Mouse (Mus musculus) Patski (cell line): ENCODE data around the gene Ipcef1. TPM values are rescaled to one million over a fixed set of nuclear protein-coding genes. Genes with fewer than 3 reads are reported as not detected.

Source experiments
- ATAC-seq: fragments of 100-300 bp; one replicate; pipeline ENCODE4 v1.8.0; 2021
- CTCF ChIA-PET: fragments of 350-600 bp; sonication (Branson Sonifier 250); formaldehyde crosslinking; loops from one replicate; lab custom pipeline; 2022; ENCODE audit warnings: inconsistent platforms; lab: Charles Lee
- POLR2A ChIA-PET: fragments of 350-600 bp; sonication (Branson Sonifier 250); formaldehyde crosslinking; loops from one replicate; lab custom pipeline; 2022; ENCODE audit warnings: antibody characterized with exemption, inconsistent platforms; lab: Charles Lee
- DNase-seq: peaks from one replicate; pipeline ENCODE4 v3.0.0-alpha.2; 2011; ENCODE audit warnings: low read depth, low spot score
- H3K27me3 ChIP-seq: fragments of 371-371 bp; one replicate; pipeline ENCODE4 v1.5.1; 2021
- CTCF ChIP-seq: fragments of 100-300 bp; IDR thresholded peaks from one replicate; pipeline ENCODE4 v1.5.1; 2021
- in situ Hi-C: fragments of 300-500 bp; cut with MboI; formaldehyde crosslinking; loops from 3 replicates; pipeline ENCODE4 v1.11.1; 2018; ENCODE audit warnings: low pct_unique_long_range_greater_than_20kb, mixed read lengths
- polyA plus RNA-seq: library from polyadenylated mRNA; unstranded; gene quantifications from one replicate; pipeline ENCODE4 v1.2.3, GENCODE M21; 2021

The Ipcef1 gene
- polyA plus RNA-seq, 1 experiment from 2014 or later = not detected

GRCm38 (mm10) chr10:6930398-6930797 lies 121.9 kb downstream of the Ipcef1 start:
- ATAC-seq = no peak
- TF ChIP-seq CTCF = no peak
- in situ Hi-C loops = no loop called here
- ChIA-PET POLR2A (no interaction called here), CTCF (no interaction called here)
- H3K27me3 ChIP-seq = peaks cover 7% of the 10 kb centered on the region
- no peak for DNase-seq

DNA sequence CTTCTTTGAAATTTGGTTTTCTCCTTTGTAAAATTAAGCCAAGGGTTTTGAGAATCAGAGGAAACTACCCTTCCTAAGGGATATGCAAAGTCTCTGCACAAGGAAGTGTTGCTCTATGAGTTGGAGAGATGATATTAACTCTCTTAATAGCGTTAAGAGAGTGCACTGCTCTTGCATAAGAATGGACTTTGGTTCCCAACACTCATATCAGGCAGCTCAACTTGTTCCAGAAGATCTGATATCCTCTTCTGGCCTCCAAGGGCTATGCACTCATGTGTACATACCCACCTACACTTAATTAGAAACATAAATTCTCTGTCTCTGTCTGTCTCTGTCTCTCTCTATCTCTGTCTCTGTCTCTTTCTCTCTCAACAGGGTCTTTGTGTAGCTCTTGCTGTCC lies 123.4 kb downstream of the Ipcef1 start:
- in situ Hi-C loops = no loop called here
- TF ChIP-seq CTCF = no peak
- ATAC-seq (no peak), DNase-seq (no peak)
- ChIA-PET CTCF (no interaction called here), POLR2A (no interaction called here)
- peaks cover 7% of the 10 kb centered on the region for H3K27me3 ChIP-seq

DNA sequence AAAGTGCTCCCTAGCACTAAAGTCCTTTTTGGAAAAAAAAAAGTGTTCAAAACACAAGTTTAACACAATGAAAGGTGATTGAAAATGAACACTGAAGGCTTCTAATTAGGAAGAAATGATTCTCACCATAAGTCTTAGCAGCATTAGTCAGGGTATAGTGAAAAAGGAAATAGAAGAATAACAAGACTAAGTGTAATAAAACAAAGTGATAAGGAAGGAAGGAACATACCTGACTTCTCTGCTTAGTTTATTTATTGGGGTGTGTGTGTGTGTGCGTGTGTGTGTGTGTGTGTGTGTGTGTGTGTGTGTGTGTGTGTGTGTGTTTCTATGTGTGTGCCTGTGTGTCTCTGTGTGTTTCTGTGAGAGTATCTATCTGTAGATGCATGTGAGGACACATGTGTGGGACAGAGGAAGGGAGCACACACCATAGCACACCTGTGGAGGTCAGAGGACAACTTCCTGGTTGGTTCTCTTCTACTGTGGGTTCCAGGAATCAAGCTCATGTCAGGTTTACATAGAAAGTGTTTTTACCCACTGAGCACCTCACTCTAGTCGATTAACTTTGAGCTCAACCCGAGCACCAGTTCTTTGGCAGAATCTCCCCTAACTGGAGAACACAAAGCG lies 124.6 kb downstream of the Ipcef1 start:
- in situ Hi-C loops = no loop called here
- ChIA-PET CTCF (no interaction called here), POLR2A (no interaction called here)

DNA sequence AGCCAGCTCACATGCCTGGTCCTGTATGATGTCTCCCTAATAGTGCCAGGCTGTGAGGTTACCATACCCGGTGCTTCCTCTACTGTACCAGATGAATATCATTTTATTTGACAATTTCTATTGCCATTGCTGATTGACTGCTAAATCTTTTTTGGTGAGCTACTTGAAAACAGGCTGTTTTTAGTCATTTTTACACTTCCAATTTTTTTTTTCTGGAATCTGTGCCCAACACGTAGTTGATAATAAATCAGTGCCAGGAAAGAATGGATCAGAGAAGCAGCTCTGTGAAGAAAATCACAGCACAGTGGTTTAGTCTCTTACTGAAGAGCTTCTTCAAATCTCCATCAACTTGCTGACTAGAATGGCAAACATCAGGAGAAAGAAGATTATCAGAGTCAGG lies 125.6 kb downstream of the Ipcef1 start:
- in situ Hi-C loops = no loop called here
- no peak for ATAC-seq
- no peak for DNase-seq
- CTCF ChIA-PET = no interaction called here
- POLR2A ChIA-PET = no interaction called here
- H3K27me3 ChIP-seq = peaks cover 7% of the 10 kb centered on the region
- no peak for TF ChIP-seq CTCF

More for the DNA sequence above, 124.6 kb downstream of the Ipcef1 start:
- no peak for ATAC-seq
- H3K27me3 ChIP-seq = peaks cover 7% of the 10 kb centered on the region
- no peak for TF ChIP-seq CTCF
- no peak for DNase-seq

DNA sequence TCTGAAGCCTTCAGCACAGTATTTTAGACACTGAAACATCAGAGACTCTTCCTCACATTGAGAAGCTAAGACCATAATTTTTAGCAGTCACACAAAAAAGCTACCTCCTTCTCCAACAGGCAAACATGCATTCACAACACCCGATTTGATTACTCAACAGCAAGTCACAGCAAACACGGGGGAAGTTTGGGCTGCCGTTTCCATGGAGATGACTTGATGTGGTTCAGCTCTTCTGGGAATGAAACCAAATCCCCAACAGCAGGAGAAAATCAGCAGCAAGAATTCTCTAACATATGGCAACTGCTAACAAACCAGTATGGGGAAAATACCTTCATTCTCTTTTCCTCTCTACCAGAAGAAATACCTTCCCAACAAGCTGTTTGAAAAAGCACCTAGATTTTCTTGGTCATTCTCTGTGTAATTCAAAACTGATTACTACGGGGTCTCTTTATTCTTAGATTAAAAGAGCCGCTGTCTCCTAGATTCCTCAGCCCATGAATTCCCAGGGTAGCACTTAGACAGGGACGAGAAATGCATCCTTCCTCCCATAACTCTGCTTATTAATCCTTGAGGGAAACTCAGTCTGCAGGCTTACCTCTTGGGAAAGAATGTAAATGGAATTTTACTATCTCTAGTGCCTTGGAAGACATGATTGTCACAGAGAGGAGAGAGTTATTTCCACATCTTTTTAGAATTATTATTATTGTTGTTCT lies 135.6 kb downstream of the Ipcef1 start:
- POLR2A ChIA-PET = no interaction called here
- in situ Hi-C loops = no loop called here
- CTCF ChIA-PET = no interaction called here
- TF ChIP-seq CTCF = no peak
- no peaks in the 10 kb centered on the region for H3K27me3 ChIP-seq
- peak; percentile 54 for ATAC-seq
- DNase-seq = no peak

GRCm38 (mm10) chr10:6915991-6916390 lies 136.3 kb downstream of the Ipcef1 start:
- POLR2A ChIA-PET = interaction anchor here (0.7 kb wide), 2 partner anchors 107 to 747 kb away, joined by 6 read pairs; no protein-coding TSS in a partner anchor
- no peaks in the 10 kb centered on the region for H3K27me3 ChIP-seq
- DNase-seq (no peak), ATAC-seq (no peak)
- CTCF ChIA-PET = no interaction called here
- no peak for TF ChIP-seq CTCF
- in situ Hi-C loops = no loop called here

GRCm38 (mm10) chr10:6909763-6910162 lies 142.5 kb downstream of the Ipcef1 start:
- no peak for ATAC-seq
- ChIA-PET POLR2A (no interaction called here), CTCF (no interaction called here)
- no peak for TF ChIP-seq CTCF
- no peaks in the 10 kb centered on the region for H3K27me3 ChIP-seq
- DNase-seq = no peak
- in situ Hi-C loops = no loop called here

- CTCF ChIA-PET = no interaction called here
- TF ChIP-seq CTCF = no peak
- DNase-seq (no peak), ATAC-seq (no peak)
- in situ Hi-C loops = no loop called here
- POLR2A ChIA-PET = no interaction called here
- H3K27me3 ChIP-seq = no peaks in the 10 kb centered on the region
These were observed 150.4 kb downstream of the Ipcef1 start for GRCm38 (mm10) chr10:6901819-6902393.

DNA sequence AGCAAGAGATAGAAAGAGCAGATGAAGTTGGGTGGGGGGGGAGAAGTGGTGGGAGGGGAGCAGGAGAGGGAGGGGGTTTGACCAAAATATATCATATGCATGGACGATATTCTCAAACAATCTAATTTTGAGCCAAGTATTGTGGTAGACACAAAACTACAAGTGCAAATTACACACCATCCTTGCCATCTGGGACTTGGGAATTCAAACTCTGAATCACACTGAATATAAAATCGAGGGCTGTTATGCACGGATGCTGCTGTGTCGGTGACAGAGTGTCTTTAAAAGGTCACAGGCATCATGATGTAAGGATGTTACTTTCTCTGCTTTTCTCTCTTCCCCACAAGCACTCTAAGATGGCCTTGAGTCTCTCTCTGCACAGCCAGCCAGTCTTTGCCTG lies 152.2 kb downstream of the Ipcef1 start:
- ATAC-seq (no peak), DNase-seq (no peak)
- TF ChIP-seq CTCF = no peak
- in situ Hi-C loops = no loop called here
- ChIA-PET POLR2A (interaction anchor here (0.7 kb wide), 1 partner anchor 297 kb away, joined by 3 read pairs; no protein-coding TSS in a partner anchor), CTCF (no interaction called here)
- no peaks in the 10 kb centered on the region for H3K27me3 ChIP-seq

- DNase-seq (no peak), ATAC-seq (no peak)
- H3K27me3 ChIP-seq = no peaks in the 10 kb centered on the region
- in situ Hi-C loops = no loop called here
- ChIA-PET CTCF (interaction anchor here (2.3 kb wide), 1 partner anchor 9 kb away, joined by 8 read pairs; no protein-coding TSS in a partner anchor), POLR2A (no interaction called here)
- TF ChIP-seq CTCF = no peak
These were observed 155.5 kb downstream of the Ipcef1 start for GRCm38 (mm10) chr10:6896659-6897303.

DNA sequence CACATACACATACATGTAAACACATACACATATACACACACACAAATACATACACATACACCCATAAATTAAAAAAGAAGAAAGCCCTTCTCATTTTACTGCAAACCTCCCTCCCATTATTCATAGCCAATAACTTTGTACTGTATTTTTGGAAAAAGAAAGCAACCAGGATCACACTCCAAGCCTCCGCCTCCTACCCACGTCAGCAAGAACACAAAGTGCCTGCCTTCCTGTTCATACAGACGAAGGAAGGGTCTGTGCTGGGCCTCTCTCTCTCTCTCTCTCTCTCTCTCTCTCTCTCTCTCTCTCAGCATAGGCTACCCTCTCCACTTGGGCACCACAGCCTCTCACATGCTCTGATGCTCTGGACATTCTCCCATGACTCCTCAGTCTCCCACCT lies 156.5 kb downstream of the Ipcef1 start:
- no peaks in the 10 kb centered on the region for H3K27me3 ChIP-seq
- DNase-seq = no peak
- POLR2A ChIA-PET = no interaction called here

More for the DNA sequence above, 156.5 kb downstream of the Ipcef1 start:
- CTCF ChIA-PET = no interaction called here
- no peak for TF ChIP-seq CTCF
- no peak for ATAC-seq
- in situ Hi-C loops = no loop called here
